Mouse (Mus musculus) embryonic facial prominence, embryonic 13.5 days (tissue): ENCODE results near the gene Kif1b. TPM values are rescaled to one million over a fixed set of nuclear protein-coding genes. Genes with fewer than 3 reads are reported as not detected.
A peak's percentile ranks its signal among the peaks of the same experiment; 100 is the strongest.

Source experiments
- ATAC-seq: fragments of 200-750 bp; cut with Nextera tagmentation; 2 replicates; pipeline ENCODE4 v1.8.0; 2017; ENCODE audit warnings: low read depth; ENCODE audit not compliant: insufficient number of reproducible peaks, insufficient read depth, low FRiP score, low TSS enrichment
- H3K27ac ChIP-seq: fragments of 300-500 bp; sonication (generic); 2 replicates; pipeline ENCODE4 v1.5.1; 2015; ENCODE audit warnings: moderate library complexity, mild to moderate bottlenecking, inconsistent platforms
- H3K27me3 ChIP-seq: fragments of 300-500 bp; sonication (generic); 2 replicates; pipeline ENCODE4 v1.6.1; 2015; ENCODE audit warnings: mild to moderate bottlenecking, inconsistent platforms
- H3K36me3 ChIP-seq: fragments of 300-500 bp; sonication (generic); 2 replicates; pipeline ENCODE4 v1.6.1; 2015; ENCODE audit warnings: mild to moderate bottlenecking, inconsistent platforms
- H3K4me1 ChIP-seq: fragments of 300-500 bp; sonication (generic); 2 replicates; pipeline ENCODE4 v1.6.1; 2015; ENCODE audit warnings: inconsistent platforms
- H3K4me2 ChIP-seq: fragments of 300-500 bp; sonication (generic); 2 replicates; pipeline ENCODE4 v1.6.1; 2015; ENCODE audit warnings: moderate library complexity, mild to moderate bottlenecking, inconsistent platforms
- H3K4me3 ChIP-seq: fragments of 300-500 bp; sonication (generic); 2 replicates; pipeline ENCODE4 v1.5.1; 2015; ENCODE audit warnings: mild to moderate bottlenecking, inconsistent platforms
- H3K9ac ChIP-seq: fragments of 300-500 bp; sonication (generic); 2 replicates; pipeline ENCODE4 v1.6.1; 2015; ENCODE audit warnings: mild to moderate bottlenecking, inconsistent platforms
- H3K9me3 ChIP-seq: fragments of 300-500 bp; sonication (generic); 2 replicates; pipeline ENCODE4 v1.6.1; 2016; ENCODE audit warnings: inconsistent platforms
- WGBS: fragments of 180-500 bp; shearing (Covaris S2); methylation state at CpG from one replicate; pipeline ENCODE4 v1.1.7; 2015; ENCODE audit warnings: mixed read lengths; 5-methylcytosine and 5-hydroxymethylcytosine counted together
- polyA plus RNA-seq: library from polyadenylated mRNA; unstranded; fragments of >200 nt; fragmentation: Nextera tagmentation; extraction: Ambion mirVana; gene quantifications from 2 replicates; pipeline ENCODE4 v1.2.1, GENCODE M21; 2015

Kif1b gene
- polyA plus RNA-seq, 1 experiment from 2014 or later, result 42.8 TPM

GRCm38 (mm10) chr4:149149196-149149595 lies 158.3 kb downstream of the Kif1b start:
- H3K9ac ChIP-seq, result no peak overlapping the region
- H3K36me3 ChIP-seq, result peaks cover 52% of the 10 kb centered on the region
- no peak overlapping the region for H3K4me3 ChIP-seq
- WGBS, result 73% methylated on average over 9 of the region's 9 CpGs
- no peaks in the 10 kb centered on the region for H3K9me3 ChIP-seq
- no peak for ATAC-seq
- H3K4me2 ChIP-seq, result no peak overlapping the region
- H3K27ac ChIP-seq, result 0 out of 2 replicates have a peak overlapping the region, but pooled peaks have one; percentile 11
- peaks cover 8% of the 10 kb centered on the region; the same call in 1 of the 2 replicates for H3K4me1 ChIP-seq
- no peaks in the 10 kb centered on the region for H3K27me3 ChIP-seq

DNA sequence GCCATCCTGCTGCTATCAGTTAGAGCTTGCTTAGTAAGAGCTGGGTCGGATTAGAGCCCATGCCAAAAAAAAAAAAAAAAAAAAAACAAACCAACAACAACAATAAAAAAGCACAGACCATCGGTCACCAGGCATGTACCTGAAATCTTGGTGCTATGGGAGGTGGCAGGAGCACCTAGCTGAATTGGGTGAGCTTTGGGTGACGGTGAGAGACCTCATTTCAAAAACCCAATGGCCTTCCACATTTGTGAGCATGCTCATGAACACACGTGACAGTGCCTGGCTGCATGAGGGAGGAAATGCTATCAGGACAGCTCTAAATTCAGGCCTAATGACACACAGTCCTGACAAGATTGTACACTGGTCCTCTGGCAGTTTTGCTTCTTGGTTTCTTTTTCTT lies 159.4 kb downstream of the Kif1b start:
- no peak for ATAC-seq

DNA sequence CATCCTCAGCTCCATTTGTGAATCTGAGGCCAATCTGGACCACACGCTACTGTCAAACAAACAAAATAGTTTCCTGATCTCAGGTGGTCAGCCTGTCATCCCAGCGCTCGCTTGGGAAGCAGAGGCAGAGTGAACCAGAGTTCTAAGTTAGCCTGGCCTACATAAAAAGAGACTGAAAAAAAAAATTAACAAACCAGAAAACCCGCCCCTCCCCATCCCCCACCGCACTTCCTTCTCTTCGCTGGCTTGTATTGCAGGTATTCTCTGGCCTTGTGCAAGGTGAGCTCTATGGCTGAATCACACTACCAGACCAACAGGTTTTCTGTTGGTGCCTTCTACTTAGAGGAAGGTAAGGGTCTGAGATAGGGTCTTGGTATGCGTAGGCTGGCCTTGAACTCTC lies 160.0 kb downstream of the Kif1b start:
- ATAC-seq, result no peak

More for the DNA sequence above, 159.4 kb downstream of the Kif1b start:
- 71% methylated on average over 4 of the region's 4 CpGs for WGBS
- H3K4me1 ChIP-seq, result peaks cover 8% of the 10 kb centered on the region; the same call in 1 of the 2 replicates
- H3K27ac ChIP-seq, result no peak overlapping the region
- H3K27me3 ChIP-seq, result no peaks in the 10 kb centered on the region
- no peak overlapping the region for H3K4me2 ChIP-seq
- H3K9me3 ChIP-seq, result no peaks in the 10 kb centered on the region
- no peak overlapping the region for H3K9ac ChIP-seq
- peaks cover 41% of the 10 kb centered on the region for H3K36me3 ChIP-seq
- H3K4me3 ChIP-seq, result no peak overlapping the region

GRCm38 (mm10) chr4:149145151-149145550 lies 162.3 kb downstream of the Kif1b start:
- Histone ChIP-seq H3K4me2 (no peak overlapping the region), H3K27ac (no peak overlapping the region), H3K4me1 (peaks cover 8% of the 10 kb centered on the region; the same call in 1 of the 2 replicates), H3K9ac (no peak overlapping the region), H3K9me3 (no peaks in the 10 kb centered on the region), H3K36me3 (peaks cover 13% of the 10 kb centered on the region), H3K27me3 (no peaks in the 10 kb centered on the region), H3K4me3 (no peak overlapping the region)
- whole genome bisulfite sequencing, result 67% methylated on average over 4 of the region's 4 CpGs
- ATAC-seq, result no peak

More for the DNA sequence above, 160.0 kb downstream of the Kif1b start:
- Histone ChIP-seq H3K36me3 (peaks cover 35% of the 10 kb centered on the region), H3K9me3 (no peaks in the 10 kb centered on the region), H3K27ac (no peak overlapping the region), H3K4me3 (no peak overlapping the region), H3K4me2 (no peak overlapping the region), H3K27me3 (no peaks in the 10 kb centered on the region), H3K9ac (no peak overlapping the region), H3K4me1 (peaks cover 8% of the 10 kb centered on the region; the same call in 1 of the 2 replicates)
- WGBS, result 80% methylated on average over 7 of the region's 7 CpGs

GRCm38 (mm10) chr4:149144459-149144858 lies 163.0 kb downstream of the Kif1b start:
- Histone ChIP-seq H3K36me3 (peaks cover 6% of the 10 kb centered on the region; the same call in 1 of the 2 replicates), H3K4me2 (no peak overlapping the region), H3K4me1 (peaks cover 8% of the 10 kb centered on the region; the same call in 1 of the 2 replicates), H3K9me3 (no peaks in the 10 kb centered on the region), H3K27me3 (no peaks in the 10 kb centered on the region), H3K27ac (no peak overlapping the region), H3K9ac (0 out of 2 replicates have a peak overlapping the region, but pooled peaks have one; percentile 11), H3K4me3 (no peak overlapping the region)
- ATAC-seq, result peak; percentile 56; the same call in 1 of the 2 replicates
- WGBS, result 7% methylated on average over 3 of the region's 3 CpGs

- no peak overlapping the region for H3K9ac ChIP-seq
- H3K27me3 ChIP-seq, result no peaks in the 10 kb centered on the region
- no peaks in the 10 kb centered on the region for H3K9me3 ChIP-seq
- H3K4me3 ChIP-seq, result no peak overlapping the region
- peaks cover 8% of the 10 kb centered on the region; the same call in 1 of the 2 replicates for H3K4me1 ChIP-seq
- no peak overlapping the region for H3K27ac ChIP-seq
- H3K4me2 ChIP-seq, result no peak overlapping the region
- H3K36me3 ChIP-seq, result no peaks in the 10 kb centered on the region
- 39% methylated on average over 4 of the region's 4 CpGs for WGBS
- ATAC-seq, result no peak
Observed at GRCm38 (mm10) chr4:149143594-149143993, 163.9 kb downstream of the Kif1b start.

DNA sequence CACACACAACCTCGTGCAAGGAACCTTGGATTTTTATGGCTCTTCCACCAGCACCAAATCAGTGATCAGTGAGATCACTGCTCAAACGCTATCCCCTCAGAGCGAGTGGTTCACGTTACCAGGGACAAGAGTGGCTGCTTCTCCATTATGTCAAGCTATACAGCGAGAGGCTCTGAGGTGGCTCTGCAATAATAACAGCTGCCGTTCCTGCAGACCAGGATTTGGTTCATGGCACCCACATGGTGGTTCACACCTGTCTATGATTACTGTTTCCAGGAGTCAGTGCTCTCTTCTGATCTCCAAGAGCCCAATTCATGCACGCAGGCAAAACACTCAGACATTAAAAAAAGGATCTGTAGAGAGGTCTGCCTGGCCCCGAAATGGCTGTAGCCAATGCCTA lies 169.0 kb downstream of the Kif1b start:
- H3K36me3 ChIP-seq, result no peaks in the 10 kb centered on the region
- no peak overlapping the region for H3K27ac ChIP-seq
- no peak overlapping the region for H3K4me3 ChIP-seq
- H3K9ac ChIP-seq, result no peak overlapping the region
- H3K9me3 ChIP-seq, result no peaks in the 10 kb centered on the region
- WGBS, result 53% methylated on average over 8 of the region's 8 CpGs
- H3K4me2 ChIP-seq, result no peak overlapping the region
- H3K4me1 ChIP-seq, result peaks cover 8% of the 10 kb centered on the region
- H3K27me3 ChIP-seq, result no peaks in the 10 kb centered on the region
- no peak for ATAC-seq

- Histone ChIP-seq H3K4me3 (peak within 1 kb of the TSS; percentile 56), H3K27ac (peak within 1 kb of the TSS; percentile 91), H3K27me3 (no peaks in the 10 kb centered on the region), H3K9ac (peak within 1 kb of the TSS; percentile 70), H3K36me3 (peaks cover 3% of the 10 kb centered on the region; the same call in 1 of the 2 replicates), H3K4me2 (peak within 1 kb of the TSS; percentile 66), H3K9me3 (no peaks in the 10 kb centered on the region), H3K4me1 (peaks cover 8% of the 10 kb centered on the region)
- WGBS, result 1% methylated on average over 68 of the region's 68 CpGs
- ATAC-seq, result peak; percentile 86
Observed at GRCm38 (mm10) chr4:149136982-149137770, 170.3 kb downstream of the Kif1b start, which contains the start of gene Cenps. Cenps (minus strand) TSS chr4:149137629.

DNA sequence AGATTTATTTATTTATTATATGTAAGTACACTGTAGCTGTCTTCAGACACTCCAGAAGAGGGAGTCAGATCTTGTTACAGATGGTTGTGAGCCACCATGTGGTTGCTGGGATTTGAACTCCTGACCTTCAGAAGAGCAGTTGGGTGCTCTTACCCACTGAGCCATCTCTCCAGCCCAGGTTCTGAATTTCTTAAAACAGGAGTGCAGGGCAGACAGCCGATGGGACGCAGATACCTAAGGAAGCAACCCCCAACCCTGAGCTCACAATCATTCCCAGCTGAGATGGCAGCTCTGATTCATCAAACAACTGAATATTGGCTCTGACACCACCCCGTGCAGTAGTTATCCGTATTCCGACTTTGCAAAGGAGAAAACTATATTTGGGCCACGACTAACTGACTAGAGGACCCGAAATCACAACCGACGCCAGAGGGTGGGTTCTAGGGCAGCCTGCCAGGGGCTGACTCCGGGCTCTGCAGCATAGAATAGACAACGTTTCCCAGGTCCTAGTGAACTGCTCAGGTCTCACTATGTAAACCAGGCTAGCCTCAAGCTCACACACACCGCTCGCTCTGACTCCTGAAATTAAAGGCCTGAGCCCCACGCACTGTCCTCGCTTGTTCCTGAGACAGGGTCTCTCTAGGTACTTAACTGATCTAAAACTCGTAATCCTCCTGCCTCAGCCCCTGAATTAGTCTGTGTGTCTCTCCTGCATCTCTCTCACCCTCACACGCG lies 171.2 kb downstream of the Kif1b start:
- Histone ChIP-seq H3K4me1 (peaks cover 8% of the 10 kb centered on the region), H3K27me3 (no peaks in the 10 kb centered on the region), H3K9ac (peak overlapping the region; percentile 70), H3K4me3 (peak overlapping the region; percentile 56), H3K36me3 (peaks cover 12% of the 10 kb centered on the region), H3K9me3 (no peaks in the 10 kb centered on the region), H3K4me2 (peak overlapping the region; percentile 66), H3K27ac (peak overlapping the region; percentile 91)
- 41% methylated on average over 18 of the region's 18 CpGs for WGBS
- ATAC-seq, result no peak

GRCm38 (mm10) chr4:149133395-149133794 lies 174.1 kb downstream of the Kif1b start:
- H3K4me2 ChIP-seq, result no peak overlapping the region
- peaks cover 33% of the 10 kb centered on the region for H3K36me3 ChIP-seq
- H3K27me3 ChIP-seq, result no peaks in the 10 kb centered on the region
- no peak overlapping the region for H3K27ac ChIP-seq
- peaks cover 8% of the 10 kb centered on the region for H3K4me1 ChIP-seq
- ATAC-seq, result no peak
- no peaks in the 10 kb centered on the region for H3K9me3 ChIP-seq
- no peak overlapping the region for H3K4me3 ChIP-seq
- WGBS, result 81% methylated on average over 5 of the region's 5 CpGs
- H3K9ac ChIP-seq, result no peak overlapping the region

DNA sequence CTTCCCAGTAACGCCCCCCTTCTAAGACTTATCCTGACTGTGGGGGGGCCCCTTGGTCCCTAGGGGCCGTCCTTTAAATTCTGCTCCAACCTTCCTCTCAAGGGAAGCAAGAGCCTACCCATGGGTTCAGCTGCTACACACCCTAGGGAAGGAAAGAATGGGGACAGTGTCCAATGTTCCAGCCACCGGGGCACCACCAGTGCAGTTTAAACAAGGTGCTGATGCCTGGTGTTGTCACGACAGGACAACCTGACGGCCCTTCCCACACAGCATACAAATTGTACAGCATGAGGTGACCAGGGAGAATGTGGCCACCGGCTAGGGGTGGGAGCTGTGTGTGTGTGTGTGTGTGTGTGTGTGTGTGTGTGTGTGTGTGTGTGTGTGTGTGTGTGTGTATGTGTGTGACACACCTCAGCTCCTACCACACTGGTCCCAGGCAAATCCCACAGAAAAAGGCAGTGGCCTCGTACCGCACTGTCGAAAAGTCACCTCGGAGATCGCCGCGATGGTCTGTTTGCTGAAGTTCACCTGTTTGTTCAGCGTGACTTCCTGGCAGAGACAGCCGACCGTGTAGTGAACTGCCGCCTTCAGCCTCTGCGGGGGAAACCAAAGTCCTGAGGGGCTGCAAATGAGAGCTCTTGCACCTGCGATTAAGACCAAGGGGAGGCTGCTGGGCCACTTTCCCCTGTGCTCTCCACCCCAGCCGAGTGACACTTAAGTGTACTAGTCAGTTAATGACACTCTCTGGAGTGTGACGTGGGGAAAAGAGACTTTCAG lies 175.5 kb downstream of the Kif1b start:
- Histone ChIP-seq H3K27ac (no peak overlapping the region), H3K27me3 (no peaks in the 10 kb centered on the region), H3K36me3 (peaks cover 47% of the 10 kb centered on the region), H3K4me1 (peaks cover 8% of the 10 kb centered on the region), H3K4me3 (no peak overlapping the region), H3K9ac (peak overlapping the region; percentile 11; the same call in 1 of the 2 replicates), H3K9me3 (no peaks in the 10 kb centered on the region), H3K4me2 (no peak overlapping the region)
- ATAC-seq, result no peak
- WGBS, result 86% methylated on average over 21 of the region's 21 CpGs
